Mouse (Mus musculus): ENCODE data around the gene Fam89a.

DNA sequence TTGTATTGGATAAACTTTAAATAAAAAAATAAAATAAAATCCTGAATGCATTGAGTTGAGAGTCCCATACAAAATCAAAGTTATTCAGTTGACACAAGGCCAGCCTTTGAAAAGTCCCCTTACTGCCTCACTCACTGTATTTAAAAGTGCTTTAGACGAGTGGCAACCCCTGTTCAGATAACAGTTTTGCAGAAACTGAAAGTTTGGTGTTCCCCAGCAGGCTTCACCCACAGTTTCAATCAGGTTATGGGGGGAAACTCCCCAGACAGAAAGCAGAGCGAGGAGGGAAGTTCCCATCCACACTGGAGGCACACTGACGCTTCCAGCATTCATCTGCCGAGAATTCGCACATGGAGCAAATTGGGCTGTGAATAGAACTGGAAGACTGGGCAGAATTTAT is 5.0 kb upstream of the Fam89a start:
- TF ChIP-seq MYOD1 (IDR thresholded peaks at IDR 0.05; ENCODE audit: control insufficient read depth, insufficient read length, low read depth) (no peak), CTCF (IDR thresholded peaks at IDR 0.05; ENCODE audit: control insufficient read depth, insufficient read depth, insufficient read length) (no peak)

Data from C2C12 (cell line).